Mouse (Mus musculus) thymus, postnatal 14 days (tissue): ENCODE measurements around the gene Gpr141.

Source experiments
- DNase-seq: peaks from one replicate; pipeline ENCODE4 v3.0.0; 2021

Gpr141 gene

DNA sequence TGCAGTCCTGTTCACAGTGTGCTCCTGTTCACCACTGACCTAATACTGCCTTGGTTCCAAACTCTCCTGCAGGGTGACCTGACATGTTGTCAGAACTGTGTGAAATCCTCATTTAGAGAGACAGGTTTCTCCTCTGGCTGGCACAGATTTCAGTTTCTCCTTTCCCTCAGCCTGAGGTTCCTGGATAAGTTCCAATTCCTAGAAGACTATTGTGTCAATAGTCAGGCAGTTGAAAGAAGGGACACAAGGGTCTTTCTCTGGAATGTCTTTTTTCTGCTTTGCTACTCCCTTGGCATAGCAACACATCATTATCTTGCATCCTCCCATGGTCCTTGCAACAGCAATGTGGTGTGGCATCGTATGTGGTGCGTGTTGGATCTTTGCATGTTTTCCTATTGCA is 106.9 kb downstream of the Gpr141 start:
- no peak for DNase-seq

GRCm38 (mm10) chr13:19703806-19704205 is 120.3 kb downstream of the Gpr141 start:
- DNase-seq: no peak

GRCm38 (mm10) chr13:19701443-19702078 is 122.5 kb downstream of the Gpr141 start:
- DNase-seq: no peak

GRCm38 (mm10) chr13:19700733-19701442 is 123.2 kb downstream of the Gpr141 start:
- DNase-seq: no peak
